Comparison of ENCODE assay signal across 8 mouse cellular contexts in the genomic region with DNA sequence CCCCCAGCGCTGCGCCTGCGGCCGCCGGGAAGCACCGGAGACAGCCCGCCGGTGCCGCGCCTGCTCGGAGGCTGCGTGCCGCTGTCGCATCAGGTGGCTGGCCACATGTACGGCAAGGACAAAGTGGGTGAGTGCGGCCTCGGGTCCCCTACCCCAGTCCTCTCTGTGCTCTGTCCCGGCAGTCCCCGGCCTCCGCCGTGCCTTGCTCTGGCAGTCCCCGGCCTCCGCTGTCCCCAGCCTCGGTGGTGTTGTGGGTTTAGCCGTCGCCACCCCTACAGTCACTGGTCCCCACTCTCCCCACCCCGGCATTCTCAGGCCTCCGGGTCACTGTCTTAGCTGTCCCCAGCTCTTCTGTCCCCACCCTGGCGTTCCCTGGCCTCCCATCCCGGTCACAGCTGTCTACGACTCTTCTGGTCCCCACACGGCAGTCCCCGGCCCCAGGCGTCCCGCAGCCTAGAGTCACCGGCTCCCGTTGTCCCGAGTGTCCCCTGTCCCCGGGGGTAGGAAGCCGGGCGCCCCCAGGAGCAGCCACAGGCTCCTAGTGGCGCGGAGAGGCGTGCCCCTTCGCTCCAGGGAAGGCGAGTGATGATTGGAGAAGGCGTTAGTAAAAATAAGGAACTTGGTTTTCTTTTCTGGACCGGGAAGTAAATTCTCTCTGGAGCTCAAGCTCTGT. TPM values are rescaled to one million over a fixed set of nuclear protein-coding genes. Genes with fewer than 3 reads are reported as not detected.
DNase-seq lines count a peak whose midpoint lies in the region; ATAC-seq and TF ChIP-seq lines count a peak whose summit lies in the region.

No protein-coding gene starts in this region.

- peak overlapping the region; percentile 76 for H3K27ac ChIP-seq in heart, postnatal 0 days (ENCODE audit: low read depth)
- peak overlapping the region; percentile 92 for H3K27ac ChIP-seq in stomach, postnatal 0 days (replicated peaks)

- H3K4me3 ChIP-seq in heart, postnatal 0 days (ENCODE audit: low read depth, low read length), result peak overlapping the region; percentile 81
- peak overlapping the region; percentile 84 for H3K4me3 ChIP-seq in stomach, postnatal 0 days (ENCODE audit: low read depth, low read length)

- no peaks in the 10 kb centered on the region for H3K9me3 ChIP-seq in heart, postnatal 0 days (replicated peaks; ENCODE audit: control insufficient read depth, low read length)
- no peaks in the 10 kb centered on the region for H3K9me3 ChIP-seq in stomach, postnatal 0 days (ENCODE audit: control insufficient read depth, low read length)

- ATAC-seq in erythroid progenitor cell, adult 5-6 weeks (replicated peaks; ENCODE audit: low FRiP score, poor library complexity, severe bottlenecking), result peak; percentile 26; the same call in 1 of the 2 replicates
- ATAC-seq in heart, postnatal 0 days (ENCODE audit: insufficient read depth, low read depth), result peak; percentile 40
- peak; percentile 22; the same call in 1 of the 2 replicates for ATAC-seq in megakaryocyte-erythroid progenitor cell, adult 5-6 weeks (replicated peaks; ENCODE audit: low FRiP score, low TSS enrichment, poor library complexity, severe bottlenecking)
- ATAC-seq in stomach, postnatal 0 days (ENCODE audit: low FRiP score, low TSS enrichment), result peak; percentile 53

- TF ChIP-seq EP300 in heart, postnatal 0 days (IDR thresholded peaks at IDR 0.05; ENCODE audit: low read depth), result no peak
- TF ChIP-seq EP300 in stomach, postnatal 0 days (optimal IDR thresholded peaks at IDR 0.05), result no peak

- H3K9ac ChIP-seq in heart, postnatal 0 days (replicated peaks; ENCODE audit: low read depth, low read length), result peak overlapping the region; percentile 73
- H3K9ac ChIP-seq in stomach, postnatal 0 days (ENCODE audit: low read length), result peak overlapping the region; percentile 82

- peak; percentile 15 for DNase-seq in gastrocnemius, adult 18-20 months (ENCODE audit: low spot score)
- DNase-seq in gastrocnemius, postnatal 25 days, result no peak
- peak; percentile 50 for DNase-seq in R1 (ENCODE audit: low read depth, low spot score)
- DNase-seq in heart, postnatal 0 days (ENCODE audit: low spot score), result peak; percentile 22
- DNase-seq in left cerebral cortex, adult 8-10 months (ENCODE audit: low spot score in 2 of 2), result peak; percentile 28 to 43
- DNase-seq in stomach, postnatal 0 days (ENCODE audit: low spot score), result peak; percentile 64

- H3K4me1 ChIP-seq in heart, postnatal 0 days (ENCODE audit: control insufficient read depth, insufficient read depth), result peaks cover 16% of the 10 kb centered on the region
- H3K4me1 ChIP-seq in stomach, postnatal 0 days (replicated peaks; ENCODE audit: control insufficient read depth, insufficient read depth), result peaks cover 5% of the 10 kb centered on the region

- peak overlapping the region; percentile 92 for H3K4me2 ChIP-seq in heart, postnatal 0 days (ENCODE audit: low read depth, low read length)
- H3K4me2 ChIP-seq in stomach, postnatal 0 days (replicated peaks; ENCODE audit: low read depth), result peak overlapping the region; percentile 96

- H3K27me3 ChIP-seq in heart, postnatal 0 days (ENCODE audit: control insufficient read depth, insufficient read depth, low read length), result no peaks in the 10 kb centered on the region
- no peaks in the 10 kb centered on the region for H3K27me3 ChIP-seq in stomach, postnatal 0 days (ENCODE audit: control insufficient read depth, insufficient read depth, low read length)

- H3K36me3 ChIP-seq in heart, postnatal 0 days (replicated peaks; ENCODE audit: control insufficient read depth, insufficient read depth, low read length), result 0 out of 2 replicates have a peak, but pooled peaks cover 6% of the 10 kb centered on the region
- H3K36me3 ChIP-seq in stomach, postnatal 0 days (ENCODE audit: control insufficient read depth, insufficient read depth, low read length), result no peaks in the 10 kb centered on the region

- WGBS in heart, postnatal 0 days, result 0% methylated on average over 38 of the region's 48 CpGs
- under 1% methylated on average over 45 of the region's 48 CpGs for WGBS in stomach, postnatal 0 days

- TF ChIP-seq CTCF in heart, postnatal 0 days (IDR thresholded peaks at IDR 0.05; ENCODE audit: low read depth), result no peak
- TF ChIP-seq CTCF in stomach, postnatal 0 days (IDR thresholded peaks at IDR 0.05; ENCODE audit: low read depth), result peak; percentile 11; the same call in 1 of the 2 replicates

RNA-seq across cellular contexts. Expression of a gene that starts 0.5 kb away (rescaled TPM):
- total RNA-seq in gastrocnemius, adult 18-20 months (2021), result 10 to 100 TPM; 18.0 to 19.4 TPM
- 10 to 100 TPM; 16.2 to 17.6 TPM for total RNA-seq in gastrocnemius, postnatal 25 days (2021)
- total RNA-seq in erythroid progenitor cell, adult 5-6 weeks (2015; ENCODE audit: low replicate concordance), result 23.5 and 35.0 TPM in 2 replicates
- 16.9 and 22.6 TPM in 2 replicates for total RNA-seq in erythroid progenitor cell, adult 5-6 weeks (2017; ENCODE audit: low replicate concordance)
- 6.8 and 8.0 TPM in 2 replicates for total RNA-seq in heart, postnatal 0 days (2014; rRNA removed; ENCODE audit: low replicate concordance)
- 4.9 TPM in 2 replicates for polyA plus RNA-seq in heart, postnatal 0 days (2015; fragmentation: Nextera tagmentation; extraction: Ambion mirVana)
- 10 to 100 TPM; 25.8 to 31.7 (median 29.2) TPM for total RNA-seq in left cerebral cortex, adult 8-10 months (2022)
- 26.2 and 37.2 TPM in 2 replicates for total RNA-seq in megakaryocyte-erythroid progenitor cell, adult 5-6 weeks (2014; fragmentation: Nextera tagmentation)
- 42.3 and 49.0 TPM in 2 replicates for total RNA-seq in megakaryocyte-erythroid progenitor cell, adult 5-6 weeks (2017)
- polyA plus RNA-seq in stomach, postnatal 0 days (2015; fragmentation: Nextera tagmentation; extraction: Ambion mirVana), result 9.0 and 9.7 TPM in 2 replicates

RNA-seq across cellular contexts. Expression of a gene that starts 3.3 kb away (rescaled TPM):
- 100 to 1,000 TPM; 235 to 236 TPM for total RNA-seq in gastrocnemius, adult 18-20 months (2021)
- 100 to 1,000 TPM; 192 to 199 TPM for total RNA-seq in gastrocnemius, postnatal 25 days (2021)
- 23.4 and 27.2 TPM in 2 replicates for total RNA-seq in erythroid progenitor cell, adult 5-6 weeks (2015; ENCODE audit: low replicate concordance)
- 4.8 and 13.0 TPM in 2 replicates for total RNA-seq in erythroid progenitor cell, adult 5-6 weeks (2017; ENCODE audit: low replicate concordance)
- total RNA-seq in heart, postnatal 0 days (2014; rRNA removed; ENCODE audit: low replicate concordance), result 134 and 170 TPM in 2 replicates
- polyA plus RNA-seq in heart, postnatal 0 days (2015; fragmentation: Nextera tagmentation; extraction: Ambion mirVana), result 403 and 429 TPM in 2 replicates
- total RNA-seq in left cerebral cortex, adult 8-10 months (2022), result 100 to 1,000 TPM; 121 to 129 (median 127) TPM
- 65.6 and 69.4 TPM in 2 replicates for total RNA-seq in megakaryocyte-erythroid progenitor cell, adult 5-6 weeks (2014; fragmentation: Nextera tagmentation)
- total RNA-seq in megakaryocyte-erythroid progenitor cell, adult 5-6 weeks (2017), result 19.8 and 20.6 TPM in 2 replicates
- polyA plus RNA-seq in stomach, postnatal 0 days (2015; fragmentation: Nextera tagmentation; extraction: Ambion mirVana), result 143 and 147 TPM in 2 replicates
